Mouse (Mus musculus) G1E (cell line): Measurements from ENCODE around the gene Chaf1a. TPM values are rescaled to one million over a fixed set of nuclear protein-coding genes. Genes with fewer than 3 reads are reported as not detected.
A peak's percentile ranks its signal among the peaks of the same experiment; 100 is the strongest.
"Not testable (repeated sequence)": the region's sequence is repeated elsewhere in the genome, so short reads cannot be mapped to it uniquely, and the experiment has no call there.

ENCODE experiments used
- ATAC-seq: 2 replicates; pipeline ENCODE4 v1.8.0; 2016; ENCODE audit warnings: mild to moderate bottlenecking; ENCODE audit not compliant: insufficient number of reproducible peaks, poor library complexity, low FRiP score, severe bottlenecking; ENCODE audit errors: extremely low read depth
- DNase-seq: peaks from one replicate; pipeline ENCODE4 v3.0.0; 2012; ENCODE audit warnings: low spot score
- H3K27me3 ChIP-seq: 2 replicates; pipeline ENCODE4 v1.6.1; 2012; ENCODE audit warnings: mild to moderate bottlenecking, low read length, inconsistent platforms; ENCODE audit not compliant: insufficient read depth
- H3K36me3 ChIP-seq: replicated peaks from 2 replicates; pipeline ENCODE3; 2012; ENCODE audit warnings: mild to moderate bottlenecking, inconsistent platforms
- H3K4me1 ChIP-seq: 2 replicates; pipeline ENCODE4 v1.6.1; 2012; ENCODE audit warnings: low read depth, low read length, inconsistent platforms, mixed read lengths; ENCODE audit not compliant: insufficient read depth
- H3K4me3 ChIP-seq: 2 replicates; pipeline ENCODE4 v1.5.1; 2012; ENCODE audit warnings: low read depth, mild to moderate bottlenecking, inconsistent platforms, low read length, moderate library complexity, mixed read lengths
- H3K9me3 ChIP-seq: replicated peaks from 2 replicates; pipeline ENCODE4 v1.6.1; 2012; ENCODE audit warnings: inconsistent platforms
- CTCF ChIP-seq: IDR thresholded peaks from 2 replicates; pipeline ENCODE4 v1.5.1; 2012; ENCODE audit warnings: low read depth, low read length, inconsistent platforms, mixed read lengths
- GATA1 ChIP-seq: IDR thresholded peaks from 2 replicates; pipeline ENCODE4 v1.6.1; 2012; ENCODE audit warnings: borderline replicate concordance, low read length, inconsistent platforms, mixed read lengths
- GATA2 ChIP-seq: IDR thresholded peaks from 2 replicates; pipeline ENCODE4 v1.6.1; 2012; ENCODE audit warnings: low read depth, low read length, inconsistent platforms, borderline replicate concordance
- POLR2AphosphoS5 ChIP-seq: IDR thresholded peaks from 2 replicates; pipeline ENCODE4 v1.6.1; 2012; ENCODE audit warnings: low read depth, low read length, inconsistent platforms; ENCODE audit not compliant: insufficient replicate concordance
- TAL1 ChIP-seq: conservative IDR thresholded peaks from 2 replicates; pipeline ENCODE4 v1.6.1; 2012; ENCODE audit warnings: low read depth, low read length, inconsistent platforms, mixed read lengths
- polyA plus RNA-seq: library from polyadenylated mRNA; stranded (reverse); fragments of >175 nt; gene quantifications from 2 replicates; pipeline ENCODE4 v1.2.3, GENCODE M21; 2012
- total RNA-seq, 2 experiments: library from RNA; stranded (forward) in 1 of 2; stranded (reverse) in 1 of 2; fragments of 200-1000 nt in 1 of 2; fragments of >200 nt in 1 of 2; fragmentation: Nextera tagmentation in 1 of 2; gene quantifications; 2 replicates each; pipeline ENCODE4 v1.2.3; 2014 to 2017

The Chaf1a gene
- total and polyA plus RNA-seq, 3 experiments = 31.2 to 143 (median 31.3) TPM

GRCm38 (mm10) chr17:56098180-56098579, 57.9 kb downstream of the Chaf1a start:
- Histone ChIP-seq H3K36me3 (peaks cover 97% of the 10 kb centered on the region), H3K4me1 (no peaks in the 10 kb centered on the region), H3K27me3 (no peaks in the 10 kb centered on the region), H3K4me3 (no peak overlapping the region), H3K9me3 (no peaks in the 10 kb centered on the region)
- DNase-seq = no peak
- TF ChIP-seq TAL1 (no peak), POLR2AphosphoS5 (no peak), GATA2 (no peak), CTCF (no peak), GATA1 (no peak)
- no peak for ATAC-seq

GRCm38 (mm10) chr17:56098711-56099572, 58.7 kb downstream of the Chaf1a start:
- H3K27me3 ChIP-seq = no peaks in the 10 kb centered on the region
- DNase-seq (no peak), ATAC-seq (no peak)
- H3K36me3 ChIP-seq = peaks cover 98% of the 10 kb centered on the region
- TF ChIP-seq CTCF (0 out of 2 replicates have a peak, but pooled peaks have one; percentile 7), GATA1 (no peak)
- H3K9me3 ChIP-seq = no peaks in the 10 kb centered on the region
- H3K4me1 ChIP-seq = no peaks in the 10 kb centered on the region
- H3K4me3 ChIP-seq = no peak overlapping the region

GRCm38 (mm10) chr17:56100811-56101210, 60.6 kb downstream of the Chaf1a start:
- DNase-seq (no peak), ATAC-seq (no peak)
- H3K4me3 ChIP-seq = no peak overlapping the region
- TF ChIP-seq CTCF (no peak), GATA2 (no peak), GATA1 (no peak), POLR2AphosphoS5 (no peak), TAL1 (no peak)
- H3K4me1 ChIP-seq = no peaks in the 10 kb centered on the region
- H3K36me3 ChIP-seq = peaks cover 83% of the 10 kb centered on the region
- no peaks in the 10 kb centered on the region for H3K27me3 ChIP-seq
- no peaks in the 10 kb centered on the region for H3K9me3 ChIP-seq

DNA sequence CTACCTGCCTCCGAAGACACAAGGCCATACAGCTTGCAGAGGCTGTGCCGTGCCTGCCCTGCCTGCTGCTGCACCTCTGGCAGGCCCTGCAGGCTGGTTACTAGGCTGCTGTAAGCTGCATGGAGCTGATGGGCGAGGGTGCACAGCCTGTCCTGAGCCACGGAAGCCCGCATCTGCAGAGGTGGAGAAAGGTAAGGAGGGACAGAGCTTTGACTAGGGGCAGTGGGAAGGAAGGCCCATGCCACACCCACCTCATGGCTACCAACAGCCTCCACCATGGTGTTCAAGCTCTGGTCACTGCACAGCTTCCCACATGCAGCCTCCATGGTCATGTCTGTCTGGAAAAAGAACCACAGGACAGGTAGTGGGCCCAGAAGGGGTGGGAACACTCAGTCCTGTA, 61.9 kb downstream of the Chaf1a start:
- H3K4me3 ChIP-seq = no peak overlapping the region
- peaks cover 74% of the 10 kb centered on the region for H3K36me3 ChIP-seq
- H3K9me3 ChIP-seq = no peaks in the 10 kb centered on the region
- TF ChIP-seq POLR2AphosphoS5 (no peak), GATA2 (no peak), GATA1 (no peak), CTCF (no peak), TAL1 (no peak)
- no peak for ATAC-seq
- no peaks in the 10 kb centered on the region for H3K27me3 ChIP-seq
- no peaks in the 10 kb centered on the region for H3K4me1 ChIP-seq
- DNase-seq = no peak

DNA sequence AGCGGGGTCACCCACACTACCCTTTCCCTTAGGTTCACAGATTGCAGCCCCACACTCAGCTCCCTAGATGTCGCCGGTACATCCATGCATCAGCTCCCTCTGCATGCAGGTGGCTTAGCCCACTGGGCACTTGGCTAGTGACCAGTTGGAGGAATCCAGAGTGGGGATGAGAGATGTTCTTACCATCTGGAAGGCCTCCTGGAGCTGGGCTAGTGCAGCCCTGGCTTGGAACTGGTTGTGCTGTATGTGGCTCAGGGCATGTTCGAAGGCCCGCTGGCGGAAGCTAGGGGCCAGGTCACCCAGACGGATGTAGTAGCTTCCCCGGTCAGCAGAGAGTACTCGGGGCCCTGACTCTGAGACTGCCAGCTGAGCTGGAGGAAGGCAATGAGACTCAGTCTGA, 62.7 kb downstream of the Chaf1a start:
- Histone ChIP-seq H3K4me1 (no peaks in the 10 kb centered on the region), H3K27me3 (no peaks in the 10 kb centered on the region), H3K9me3 (no peaks in the 10 kb centered on the region), H3K36me3 (peaks cover 74% of the 10 kb centered on the region), H3K4me3 (no peak overlapping the region)
- DNase-seq (no peak), ATAC-seq (no peak)
- TF ChIP-seq POLR2AphosphoS5 (no peak), GATA2 (no peak), CTCF (no peak), GATA1 (no peak), TAL1 (no peak)

GRCm38 (mm10) chr17:56103465-56104285, 63.4 kb downstream of the Chaf1a start:
- Histone ChIP-seq H3K9me3 (no peaks in the 10 kb centered on the region), H3K4me1 (peaks cover 2% of the 10 kb centered on the region; the same call in 1 of the 2 replicates), H3K4me3 (no peak overlapping the region), H3K27me3 (no peaks in the 10 kb centered on the region), H3K36me3 (peaks cover 74% of the 10 kb centered on the region)
- no peak for DNase-seq
- ATAC-seq = no peak
- TF ChIP-seq GATA2 (no peak), POLR2AphosphoS5 (no peak), TAL1 (no peak), CTCF (no peak), GATA1 (no peak)

- H3K4me1 ChIP-seq, DNase-seq, H3K9me3 ChIP-seq, H3K4me3 ChIP-seq, ATAC-seq, H3K27me3 ChIP-seq: not testable (repeated sequence)
- peaks cover 74% of the 10 kb centered on the region for H3K36me3 ChIP-seq
Measured at GRCm38 (mm10) chr17:56104821-56105220, 64.6 kb downstream of the Chaf1a start.

DNA sequence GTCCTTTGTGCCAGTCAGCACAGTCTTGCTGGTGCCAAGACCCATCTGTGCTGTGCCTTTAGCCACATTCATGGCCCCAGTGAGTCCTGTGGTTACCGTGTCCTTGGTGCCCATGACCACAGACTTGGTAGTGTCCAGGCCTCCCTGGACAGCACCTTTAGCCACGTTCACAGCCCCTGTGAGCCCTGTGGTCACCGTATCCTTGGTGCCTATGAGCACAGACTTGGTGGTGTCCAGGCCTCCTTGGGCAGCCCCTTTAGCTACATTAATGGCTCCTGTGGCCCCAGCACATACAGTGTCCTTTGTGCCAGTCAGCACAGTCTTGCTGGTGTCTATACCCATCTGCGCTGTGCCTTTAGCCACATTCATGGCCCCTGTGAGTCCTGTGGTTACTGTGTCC, 66.2 kb downstream of the Chaf1a start:
- H3K4me1 ChIP-seq, H3K4me3 ChIP-seq, ATAC-seq, DNase-seq, H3K9me3 ChIP-seq, H3K27me3 ChIP-seq: not testable (repeated sequence)
- H3K36me3 ChIP-seq = peaks cover 65% of the 10 kb centered on the region
